Mouse (Mus musculus) embryo, embryonic 10 days (tissue): ENCODE measurements around the gene Tef.

ENCODE experiments used
- DNase-seq: peaks from one replicate; pipeline ENCODE4 v3.0.0-alpha.2; 2015; ENCODE audit warnings: low spot score

Tef gene

GRCm38 (mm10) chr15:81800391-81800790, 1.8 kb upstream of the Tef start:
- DNase-seq, result no peak

DNA sequence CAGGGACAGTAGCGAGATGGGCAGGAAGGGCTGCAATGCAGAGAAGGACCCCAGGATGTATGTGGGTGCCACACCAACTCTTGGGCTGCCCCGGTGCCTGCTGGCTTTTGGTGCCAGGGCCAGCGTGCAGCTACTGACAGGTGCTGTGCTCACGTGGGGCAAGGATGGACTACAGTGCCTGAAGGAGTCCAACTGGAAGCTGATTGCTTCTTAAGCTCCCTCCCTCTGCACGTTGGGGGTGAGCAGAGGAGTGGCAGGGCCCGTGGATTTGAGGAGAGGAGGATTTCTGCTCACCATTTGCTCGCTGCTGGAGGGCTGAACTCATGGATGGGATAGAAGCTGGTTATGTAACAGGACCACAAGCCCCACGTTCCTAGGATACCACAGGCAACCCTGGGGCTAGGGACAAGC, 725 bp downstream of the Tef start:
- DNase-seq, result no peak

DNA sequence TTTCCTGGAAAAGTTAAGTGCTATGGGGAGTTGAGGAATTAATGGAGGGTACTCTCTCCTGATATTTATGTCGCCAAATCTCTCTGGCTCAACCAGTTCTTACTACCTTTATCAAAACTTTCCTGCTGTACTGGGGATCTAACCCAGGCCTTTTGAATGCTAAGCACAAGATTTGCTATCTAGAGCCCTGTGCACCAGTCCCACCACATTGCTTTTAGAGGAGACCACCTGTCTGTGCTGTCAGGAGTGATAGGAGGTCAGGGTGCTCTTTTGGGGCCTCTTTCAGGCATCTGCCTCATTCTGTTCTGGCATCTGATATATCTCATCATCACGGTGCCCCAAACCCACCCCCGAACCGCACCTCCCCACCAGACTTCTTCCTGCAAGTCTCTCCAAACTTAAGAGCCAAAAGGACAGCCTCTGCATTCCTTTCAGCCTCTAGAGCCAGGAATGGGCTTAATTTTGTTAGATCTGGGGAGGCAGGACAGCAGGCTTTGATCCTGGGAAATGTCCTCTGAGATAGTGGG, 1.3 kb downstream of the Tef start:
- no peak for DNase-seq

- no peak for DNase-seq
These were observed 2.0 kb downstream of the Tef start for GRCm38 (mm10) chr15:81804172-81804571.

- DNase-seq, result no peak
These were observed 2.7 kb downstream of the Tef start for GRCm38 (mm10) chr15:81804883-81805282.

GRCm38 (mm10) chr15:81805624-81806023, 3.4 kb downstream of the Tef start:
- DNase-seq, result peak; percentile 43

- no peak for DNase-seq
These were observed 4.6 kb downstream of the Tef start for GRCm38 (mm10) chr15:81806621-81807404.

DNA sequence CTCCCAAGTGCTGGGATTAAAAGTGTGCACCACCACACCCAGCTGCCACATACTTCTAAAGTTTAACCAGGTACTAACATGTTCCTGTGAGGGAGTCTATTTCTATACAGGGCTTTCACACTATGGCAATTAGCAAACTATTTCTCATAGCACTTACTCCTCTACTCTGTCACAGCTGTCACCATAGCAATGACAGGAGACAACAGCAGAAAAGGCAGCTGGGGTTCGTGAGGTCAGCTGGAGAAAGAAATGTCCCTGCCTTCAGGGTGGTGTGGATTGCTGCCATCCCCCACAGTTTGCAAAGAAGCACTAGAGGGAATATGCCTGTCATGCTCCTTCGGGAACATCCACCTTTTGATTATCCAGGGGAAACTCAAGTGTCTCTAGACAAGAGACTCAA, 6.6 kb downstream of the Tef start:
- no peak for DNase-seq

DNA sequence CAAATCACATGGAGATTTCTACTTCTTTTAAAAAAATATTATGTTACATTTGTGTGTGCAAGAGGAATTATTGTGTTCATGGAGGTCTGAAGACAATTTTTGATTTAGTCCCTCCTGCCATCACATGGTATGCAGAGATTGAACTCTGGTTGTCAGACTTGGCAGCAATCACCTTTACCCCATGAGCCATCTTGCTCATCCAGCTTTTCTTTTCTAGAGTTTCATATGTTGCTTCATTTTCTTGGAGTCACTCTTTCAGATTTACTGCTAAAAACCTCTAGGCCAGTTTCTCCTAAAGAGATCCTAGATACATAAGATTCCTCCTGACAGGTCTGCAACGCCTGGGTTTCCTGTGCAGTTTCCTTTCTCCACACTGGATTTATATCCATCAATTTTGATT, 7.3 kb downstream of the Tef start:
- DNase-seq, result no peak

- peak; percentile 72 for DNase-seq
These were observed 7.9 kb downstream of the Tef start for GRCm38 (mm10) chr15:81810150-81810549.

DNA sequence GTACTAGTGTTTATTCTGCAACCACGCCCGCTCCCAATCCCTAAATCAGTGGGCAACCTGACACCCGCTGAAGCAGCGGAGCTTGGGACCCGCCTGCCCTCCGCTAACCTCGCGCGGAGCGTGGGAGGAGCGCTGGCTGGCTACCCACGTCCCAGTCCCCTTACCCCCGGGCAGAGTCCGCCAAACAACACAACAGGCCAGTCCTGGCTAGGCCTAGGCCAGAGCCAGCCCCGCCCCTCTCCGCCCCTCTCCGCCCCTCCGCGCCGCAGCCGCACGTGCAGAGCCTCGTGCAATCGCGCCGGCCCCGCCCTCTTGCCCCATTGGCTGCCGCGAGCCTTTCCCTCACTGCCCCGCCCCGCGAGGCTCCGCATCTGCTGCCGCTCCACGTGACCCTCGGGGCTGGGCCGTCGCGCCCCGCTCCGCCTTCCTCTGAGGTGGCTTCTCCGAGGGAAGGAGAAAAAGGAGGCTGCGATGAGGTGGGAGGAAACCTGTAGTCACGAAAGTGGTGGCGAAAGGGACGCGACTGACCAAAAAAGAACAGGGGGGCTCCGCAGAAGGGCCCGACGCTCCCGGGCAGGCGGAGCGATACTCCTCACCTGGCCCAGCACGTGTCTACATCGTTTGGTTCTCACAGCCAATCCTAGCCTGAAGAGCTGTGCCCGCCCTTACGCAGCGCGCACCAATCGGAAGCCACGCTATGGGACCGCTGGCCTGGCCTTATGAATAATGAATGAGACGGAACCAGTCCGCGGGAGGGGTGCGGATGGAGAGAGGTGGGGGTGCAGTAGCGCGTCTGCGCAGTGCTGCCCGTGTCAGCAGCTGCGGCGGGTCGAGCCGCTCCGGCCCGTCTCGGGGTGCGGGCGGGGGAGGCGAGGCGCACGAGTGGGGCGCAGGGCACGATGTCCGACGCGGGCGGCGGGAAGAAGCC, 8.7 kb downstream of the Tef start:
- DNase-seq, result peak; percentile 100

GRCm38 (mm10) chr15:81811599-81811996, 9.4 kb downstream of the Tef start:
- peak; percentile 63 for DNase-seq

- no peak for DNase-seq
These were observed 10.1 kb downstream of the Tef start for GRCm38 (mm10) chr15:81812287-81812686.

- no peak for DNase-seq
These were observed 10.7 kb downstream of the Tef start for GRCm38 (mm10) chr15:81812696-81813631.

- no peak for DNase-seq
These were observed 11.9 kb downstream of the Tef start for GRCm38 (mm10) chr15:81813986-81814705.

DNA sequence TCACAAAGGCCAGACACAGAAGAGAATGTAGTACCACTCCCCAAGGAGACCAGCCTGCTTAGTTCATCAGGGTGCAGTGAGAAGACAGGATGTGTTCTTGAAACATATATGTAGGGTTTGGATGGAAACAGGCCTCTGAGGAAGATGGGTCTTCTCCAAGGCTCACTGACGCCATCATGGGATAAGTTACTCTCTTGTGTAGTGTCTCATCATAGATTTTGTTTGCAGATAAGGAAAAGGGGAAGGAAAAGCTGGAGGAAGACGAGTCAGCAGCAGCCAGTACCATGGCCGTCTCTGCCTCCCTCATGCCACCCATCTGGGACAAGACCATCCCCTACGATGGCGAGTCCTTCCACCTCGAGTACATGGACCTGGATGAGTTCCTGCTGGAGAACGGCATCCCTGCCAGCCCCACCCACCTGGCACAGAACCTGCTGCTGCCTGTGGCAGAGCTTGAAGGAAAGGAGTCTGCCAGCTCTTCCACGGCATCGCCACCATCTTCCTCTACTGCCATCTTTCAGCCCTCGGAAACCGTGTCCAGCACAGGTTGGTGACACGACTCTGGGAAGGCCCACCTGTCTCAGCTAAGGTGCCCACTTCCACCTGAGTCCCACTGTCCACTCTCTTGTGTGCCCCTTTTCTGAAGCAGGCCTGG, 12.6 kb downstream of the Tef start:
- no peak for DNase-seq

DNA sequence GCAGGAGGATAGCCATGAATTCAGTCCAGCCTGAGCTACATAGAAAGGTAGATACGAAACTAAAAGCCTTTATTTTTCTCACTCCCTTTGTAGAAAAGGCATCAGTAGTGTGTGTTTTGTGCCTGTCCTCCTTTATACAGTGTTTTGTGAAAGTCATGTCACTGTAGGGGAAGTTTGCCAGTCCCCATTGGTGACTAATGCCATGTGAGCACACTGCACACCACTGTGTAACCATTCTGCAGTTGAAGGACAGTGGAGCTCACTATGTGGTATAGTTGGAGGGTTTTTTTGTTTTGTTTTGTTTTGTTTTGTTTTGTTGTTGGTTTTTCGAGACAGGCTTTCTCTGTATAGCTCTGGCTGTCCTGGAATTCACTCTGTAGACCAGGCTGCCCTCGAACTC, 16.2 kb downstream of the Tef start:
- no peak for DNase-seq

GRCm38 (mm10) chr15:81822631-81823030, 20.4 kb downstream of the Tef start:
- DNase-seq, result no peak

DNA sequence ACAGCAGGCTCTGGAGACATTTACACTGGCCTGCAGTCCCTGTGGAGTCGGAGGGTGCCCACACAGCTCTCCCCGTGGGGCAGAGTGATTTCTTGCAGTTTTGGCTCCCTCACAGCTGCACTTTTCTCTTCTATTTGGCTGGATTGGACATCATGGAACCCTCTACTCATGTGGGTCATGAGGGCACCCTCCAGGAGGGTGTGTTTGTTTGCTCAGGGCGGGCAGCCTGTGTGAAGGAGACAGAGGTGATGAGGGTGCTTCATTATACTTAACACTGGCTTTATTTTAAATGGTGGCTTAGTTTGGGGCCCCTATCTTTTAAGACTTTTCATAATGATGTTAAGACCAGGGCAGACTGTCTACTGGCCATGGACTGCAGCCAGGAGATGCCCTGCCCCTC, 22.6 kb downstream of the Tef start:
- no peak for DNase-seq

- no peak for DNase-seq
These were observed 26.4 kb downstream of the Tef start for GRCm38 (mm10) chr15:81828426-81829207.
